Mouse (Mus musculus) lung, postnatal 0 days (tissue): ENCODE data around the gene Dnajb2. TPM values are rescaled to one million over a fixed set of nuclear protein-coding genes. Genes with fewer than 3 reads are reported as not detected.

ENCODE experiments used
- ATAC-seq: fragments of 200-750 bp; cut with Nextera tagmentation; 2 replicates; pipeline ENCODE4 v1.8.0; 2017; ENCODE audit warnings: moderate library complexity
- DNase-seq: peaks from one replicate; pipeline ENCODE4 v3.0.0-alpha.2; 2016; ENCODE audit warnings: low spot score
- H3K27ac ChIP-seq: fragments of 300-500 bp; sonication (generic); 2 replicates; pipeline ENCODE4 v1.5.1; 2014; ENCODE audit warnings: antibody characterized with exemption, mild to moderate bottlenecking, low read length, mixed read lengths
- H3K27me3 ChIP-seq: fragments of 300-500 bp; sonication (generic); replicated peaks from 2 replicates; pipeline ENCODE4 v1.6.1; 2014; ENCODE audit warnings: low read length, mixed read lengths; ENCODE audit not compliant: insufficient read depth
- H3K36me3 ChIP-seq: fragments of 300-500 bp; sonication (generic); 2 replicates; pipeline ENCODE4 v1.6.1; 2014; ENCODE audit warnings: low read length, mixed read lengths; ENCODE audit not compliant: insufficient read depth
- H3K4me1 ChIP-seq: fragments of 300-500 bp; sonication (generic); 2 replicates; pipeline ENCODE4 v1.6.1; 2014; ENCODE audit warnings: antibody characterized with exemption, low read depth, low read length, mixed read lengths; ENCODE audit not compliant: insufficient read depth
- H3K4me2 ChIP-seq: fragments of 300-500 bp; sonication (generic); replicated peaks from 2 replicates; pipeline ENCODE4 v1.6.1; 2014; ENCODE audit warnings: low read depth, mild to moderate bottlenecking, low read length, moderate library complexity, mixed read lengths
- H3K4me3 ChIP-seq: fragments of 300-500 bp; sonication (generic); 2 replicates; pipeline ENCODE4 v1.5.1; 2014; ENCODE audit warnings: low read depth, low read length
- H3K9ac ChIP-seq: fragments of 300-500 bp; sonication (generic); replicated peaks from 2 replicates; pipeline ENCODE4 v1.6.1; 2014; ENCODE audit warnings: low read depth, mild to moderate bottlenecking
- H3K9me3 ChIP-seq: fragments of 300-500 bp; sonication (generic); 2 replicates; pipeline ENCODE4 v1.6.1; 2016; ENCODE audit warnings: low read length, mixed read lengths
- CTCF ChIP-seq: IDR thresholded peaks from 2 replicates; pipeline ENCODE4 v1.5.1; 2016; ENCODE audit warnings: antibody characterized with exemption, mild to moderate bottlenecking
- EP300 ChIP-seq: IDR thresholded peaks from 2 replicates; pipeline ENCODE4 v1.6.1; 2016; ENCODE audit warnings: antibody characterized with exemption, mild to moderate bottlenecking, control low read depth
- WGBS: fragments of 180-500 bp; shearing (Covaris S2); extraction: QIAGEN DNeasy Blood & Tissue Kit; methylation state at CpG from one replicate; pipeline ENCODE4 v1.1.7; 2014; 5-methylcytosine and 5-hydroxymethylcytosine counted together
- polyA plus RNA-seq: library from polyadenylated mRNA; unstranded; fragments of >200 nt; fragmentation: Nextera tagmentation; extraction: Ambion mirVana; gene quantifications from 2 replicates; pipeline ENCODE4 v1.2.1, GENCODE M21; 2015

Gene Dnajb2
- polyA plus RNA-seq, 1 experiment from 2014 or later, result 40.1 TPM

- ATAC-seq, result no peak
- Histone ChIP-seq H3K27ac (no peak within 1 kb of the TSS), H3K4me1 (no peaks in the 10 kb centered on the region), H3K36me3 (no peaks in the 10 kb centered on the region), H3K9ac (no peak within 1 kb of the TSS), H3K4me3 (no peak within 1 kb of the TSS), H3K4me2 (no peak within 1 kb of the TSS), H3K27me3 (no peaks in the 10 kb centered on the region), H3K9me3 (no peaks in the 10 kb centered on the region)
- WGBS, result 6% methylated on average over 13 of the region's 13 CpGs
- no peak for TF ChIP-seq EP300
- TF ChIP-seq CTCF, result no peak
- no peak for DNase-seq
Measured at GRCm38 (mm10) chr1:75278228-75278627, 42.0 kb downstream of the Dnajb2 start, which contains the start of gene Resp18. Gene Resp18, minus strand, starts transcription at chr1:75278415.

GRCm38 (mm10) chr1:75283017-75283416, 46.8 kb downstream of the Dnajb2 start:
- no peak for TF ChIP-seq CTCF
- no peak for TF ChIP-seq EP300
- 73% methylated on average over 5 of the region's 5 CpGs for WGBS
- no peak for DNase-seq
- Histone ChIP-seq H3K9ac (no peak overlapping the region), H3K27ac (no peak overlapping the region), H3K9me3 (no peaks in the 10 kb centered on the region), H3K4me1 (no peaks in the 10 kb centered on the region), H3K4me2 (no peak overlapping the region), H3K36me3 (no peaks in the 10 kb centered on the region), H3K27me3 (no peaks in the 10 kb centered on the region), H3K4me3 (no peak overlapping the region)
- ATAC-seq, result no peak

DNA sequence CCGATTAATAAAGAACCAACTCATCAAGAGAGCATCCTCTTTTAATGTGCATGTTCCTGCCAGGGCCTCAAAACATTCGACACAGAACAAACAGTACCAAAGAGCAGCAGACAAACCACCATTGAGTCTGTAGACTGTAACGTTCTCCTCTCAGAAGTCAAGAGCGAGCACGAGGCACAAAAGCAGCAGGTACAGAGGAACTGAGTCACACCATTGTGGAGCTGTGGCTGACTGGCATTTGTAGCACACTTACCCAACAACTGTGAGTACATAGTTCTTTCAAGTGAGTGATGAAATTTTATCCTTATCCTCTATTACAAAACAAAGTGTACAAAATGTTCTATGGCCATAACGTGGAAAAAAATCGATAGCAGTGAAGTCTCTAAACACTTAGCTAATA, 48.7 kb downstream of the Dnajb2 start:
- no peak overlapping the region for H3K4me2 ChIP-seq
- H3K4me1 ChIP-seq, result no peaks in the 10 kb centered on the region
- no peak overlapping the region for H3K9ac ChIP-seq
- H3K27ac ChIP-seq, result no peak overlapping the region
- H3K9me3 ChIP-seq, result no peaks in the 10 kb centered on the region
- no peaks in the 10 kb centered on the region for H3K36me3 ChIP-seq
- ATAC-seq (peak; percentile 62; the same call in 1 of the 2 replicates), DNase-seq (peak; percentile 73)
- TF ChIP-seq CTCF (no peak), EP300 (peak; percentile 86)
- H3K4me3 ChIP-seq, result no peak overlapping the region
- H3K27me3 ChIP-seq, result no peaks in the 10 kb centered on the region
- 68% methylated on average over 7 of the region's 7 CpGs for WGBS

GRCm38 (mm10) chr1:75289376-75289775, 53.2 kb downstream of the Dnajb2 start:
- no peak for DNase-seq

GRCm38 (mm10) chr1:75289888-75290431, 53.8 kb downstream of the Dnajb2 start:
- H3K9ac ChIP-seq, result no peak overlapping the region
- no peak for DNase-seq
- no peak overlapping the region for H3K27ac ChIP-seq
- no peaks in the 10 kb centered on the region for H3K9me3 ChIP-seq
- ATAC-seq, result no peak
- H3K4me2 ChIP-seq, result no peak overlapping the region
- no peaks in the 10 kb centered on the region for H3K4me1 ChIP-seq
- H3K27me3 ChIP-seq, result no peaks in the 10 kb centered on the region
- no peak overlapping the region for H3K4me3 ChIP-seq
- TF ChIP-seq CTCF (no peak), EP300 (no peak)
- H3K36me3 ChIP-seq, result no peaks in the 10 kb centered on the region
- 50% methylated on average over 8 of the region's 8 CpGs for WGBS

More at GRCm38 (mm10) chr1:75289376-75289775, 53.2 kb downstream of the Dnajb2 start:
- H3K4me2 ChIP-seq, result no peak overlapping the region
- no peak overlapping the region for H3K4me3 ChIP-seq
- H3K9me3 ChIP-seq, result no peaks in the 10 kb centered on the region
- H3K4me1 ChIP-seq, result no peaks in the 10 kb centered on the region
- no peaks in the 10 kb centered on the region for H3K27me3 ChIP-seq
- H3K27ac ChIP-seq, result no peak overlapping the region
- no peak for TF ChIP-seq CTCF
- TF ChIP-seq EP300, result no peak
- no peaks in the 10 kb centered on the region for H3K36me3 ChIP-seq
- H3K9ac ChIP-seq, result no peak overlapping the region
- ATAC-seq, result no peak
- WGBS, result 14% methylated on average over 7 of the region's 7 CpGs

DNA sequence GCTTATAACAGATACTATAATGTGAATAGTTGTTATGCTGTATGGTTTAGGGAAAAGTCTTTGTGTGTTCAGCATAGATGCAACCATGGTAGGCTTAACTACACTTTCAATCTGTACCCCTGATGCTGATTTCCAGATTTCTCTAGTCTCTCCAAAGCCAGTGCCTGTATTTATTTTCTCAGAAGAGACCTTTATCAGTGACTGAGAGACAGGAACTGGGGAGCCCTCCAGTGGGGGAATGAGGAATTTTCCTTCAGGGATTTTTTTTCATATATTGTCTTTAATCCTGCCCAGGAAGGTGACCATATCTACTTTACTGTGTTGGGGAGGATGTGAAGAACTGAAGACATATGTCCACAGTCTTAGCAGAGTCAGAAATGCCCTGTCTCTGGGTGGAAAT, 54.4 kb downstream of the Dnajb2 start:
- no peak for ATAC-seq

GRCm38 (mm10) chr1:75291321-75291720, 55.1 kb downstream of the Dnajb2 start:
- H3K4me1 ChIP-seq, result no peaks in the 10 kb centered on the region
- H3K27ac ChIP-seq, result no peak overlapping the region
- no peak for DNase-seq
- no peaks in the 10 kb centered on the region for H3K9me3 ChIP-seq
- 83% methylated on average over 8 of the region's 8 CpGs for WGBS
- H3K4me3 ChIP-seq, result no peak overlapping the region
- ATAC-seq, result no peak
- TF ChIP-seq CTCF (no peak), EP300 (no peak)
- no peaks in the 10 kb centered on the region for H3K27me3 ChIP-seq
- H3K9ac ChIP-seq, result no peak overlapping the region
- no peak overlapping the region for H3K4me2 ChIP-seq
- no peaks in the 10 kb centered on the region for H3K36me3 ChIP-seq

More for the DNA sequence above, 54.4 kb downstream of the Dnajb2 start:
- Histone ChIP-seq H3K27ac (no peak overlapping the region), H3K4me1 (no peaks in the 10 kb centered on the region), H3K27me3 (no peaks in the 10 kb centered on the region), H3K4me3 (no peak overlapping the region), H3K9me3 (no peaks in the 10 kb centered on the region), H3K4me2 (no peak overlapping the region), H3K36me3 (no peaks in the 10 kb centered on the region), H3K9ac (no peak overlapping the region)
- peak; percentile 27 for DNase-seq
- TF ChIP-seq EP300, result no peak
- peak; percentile 52 for TF ChIP-seq CTCF
